ENCODE assay signal across 9 mouse cellular contexts in the genomic region with DNA sequence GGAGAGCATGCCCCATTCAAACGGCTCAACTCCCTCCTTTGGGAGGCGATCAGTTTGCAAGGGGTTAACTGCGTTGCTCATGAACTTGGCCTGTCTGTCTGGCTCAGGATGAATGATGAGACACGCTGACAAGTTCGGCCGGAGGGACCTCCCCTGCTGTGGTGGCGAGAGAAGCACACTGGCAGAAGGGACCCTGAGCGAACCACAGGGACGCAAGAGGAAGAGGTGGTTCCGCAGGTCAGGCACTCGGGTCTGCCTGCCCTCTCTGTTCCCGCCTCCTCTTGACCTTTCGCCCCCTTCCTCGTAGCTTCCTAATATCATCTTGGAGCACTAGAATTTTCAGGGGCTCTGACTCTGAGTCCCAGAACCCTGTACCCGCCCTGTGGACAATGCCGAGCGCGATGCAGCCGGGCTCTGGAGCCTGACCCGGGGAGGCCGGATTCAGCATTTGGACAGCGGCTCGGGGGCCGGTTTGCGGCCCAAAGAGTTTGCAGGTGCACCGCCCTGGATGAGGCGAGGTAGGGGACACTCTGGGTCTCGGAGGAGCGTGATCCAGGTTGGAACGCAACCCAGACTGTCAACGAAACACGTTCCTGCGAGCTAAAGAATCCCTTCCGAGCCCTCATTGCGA. TPM values are rescaled to one million over a fixed set of nuclear protein-coding genes. Genes with fewer than 3 reads are reported as not detected.
DNase-seq lines count a peak whose midpoint lies in the region; ATAC-seq and TF ChIP-seq lines count a peak whose summit lies in the region.
"Had no signal": no experiment of that assay in that cellular context is flagged by ENCODE, and none has a peak within 500 bp of the region (broad histone marks: within the 10 kb centered on the region; RNA-seq: fewer than 3 reads in every experiment).

No protein-coding gene starts in this region.

- ATAC-seq in forebrain, postnatal 0 days = no peak
- ATAC-seq in liver, embryonic 13.5 days (ENCODE audit: low read depth) = no peak
- ATAC-seq in neural tube, embryonic 13.5 days (ENCODE audit: low read depth) = peak; percentile 2; the same call in 1 of the 2 replicates

- TF ChIP-seq CTCF in forebrain, postnatal 0 days (IDR thresholded peaks at IDR 0.05; ENCODE audit: low read depth) = no peak

- H3K4me3 ChIP-seq in heart, embryonic 10.5 days = no peak overlapping the region
- peak overlapping the region; percentile 1 to 47; a peak in 2 of 4 replicates for H3K4me3 ChIP-seq in ES-E14 (ENCODE audit: insufficient read depth in 1 of 2, low read depth in 1 of 2, low read length in 2 of 2, poor library complexity in 1 of 2, severe bottlenecking in 1 of 2)
- peak overlapping the region; percentile 92 for H3K4me3 ChIP-seq in forebrain, postnatal 0 days (ENCODE audit: low read depth, low read length)
- H3K4me3 ChIP-seq in liver, embryonic 13.5 days (replicated peaks) = no peak overlapping the region
- H3K4me3 ChIP-seq in neural tube, embryonic 13.5 days = peak overlapping the region; percentile 89
- H3K4me3 ChIP-seq: heart, adult 2 months had no signal

- H3K4me2 ChIP-seq in forebrain, postnatal 0 days (ENCODE audit: low read depth) = peak overlapping the region; percentile 95
- no peak overlapping the region for H3K4me2 ChIP-seq in liver, embryonic 13.5 days
- H3K4me2 ChIP-seq in neural tube, embryonic 13.5 days = peak overlapping the region; percentile 89

- DNase-seq in heart, postnatal 4 days = peak; percentile 77
- no peak for DNase-seq in heart, embryonic 10.5 days (ENCODE audit: low spot score)
- DNase-seq in ES-E14 (ENCODE audit: low read depth, low spot score) = no peak
- DNase-seq in cerebellum, adult 11-12 months = peak; percentile 80
- peak; percentile 70 for DNase-seq in forebrain, postnatal 0 days
- peak; percentile 11 for DNase-seq in liver, embryonic 13.5 days
- DNase-seq in frontal cortex, postnatal 25 days (ENCODE audit: low spot score in 2 of 2) = no peak

- H3K4me1 ChIP-seq in heart, embryonic 10.5 days = peaks cover 20% of the 10 kb centered on the region
- peaks cover 0 to 9% of the 10 kb centered on the region in 2 experiments; a peak in 1 of 4 replicates for H3K4me1 ChIP-seq in ES-E14 (ENCODE audit: control insufficient read depth in 2 of 2, insufficient read depth in 2 of 2, low read length in 2 of 2, poor library complexity in 1 of 2)
- H3K4me1 ChIP-seq in forebrain, postnatal 0 days (ENCODE audit: insufficient read depth) = peaks cover 18% of the 10 kb centered on the region; the same call in 1 of the 2 replicates
- H3K4me1 ChIP-seq in liver, embryonic 13.5 days (replicated peaks) = no peaks in the 10 kb centered on the region
- peaks cover 57% of the 10 kb centered on the region for H3K4me1 ChIP-seq in neural tube, embryonic 13.5 days (replicated peaks)

- no peaks in the 10 kb centered on the region for H3K36me3 ChIP-seq in heart, embryonic 10.5 days
- H3K36me3 ChIP-seq in ES-E14 (ENCODE audit: control insufficient read depth, insufficient read depth, low read length, poor library complexity, severe bottlenecking) = no peaks in the 10 kb centered on the region
- H3K36me3 ChIP-seq in forebrain, postnatal 0 days (ENCODE audit: insufficient read depth) = no peaks in the 10 kb centered on the region
- no peaks in the 10 kb centered on the region for H3K36me3 ChIP-seq in liver, embryonic 13.5 days
- H3K36me3 ChIP-seq in neural tube, embryonic 13.5 days = no peaks in the 10 kb centered on the region

- H3K9ac ChIP-seq in ES-E14 (ENCODE audit: insufficient read depth, low read depth, low read length, poor library complexity, severe bottlenecking) = no peak overlapping the region
- peak overlapping the region; percentile 100 for H3K9ac ChIP-seq in forebrain, postnatal 0 days
- H3K9ac ChIP-seq in liver, embryonic 13.5 days = no peak overlapping the region
- peak overlapping the region; percentile 100 for H3K9ac ChIP-seq in neural tube, embryonic 13.5 days

- H3K27ac ChIP-seq in heart, embryonic 10.5 days = no peak overlapping the region
- H3K27ac ChIP-seq in ES-E14 (ENCODE audit: insufficient read depth, low read depth, low read length, poor library complexity, severe bottlenecking) = no peak overlapping the region
- H3K27ac ChIP-seq in forebrain, postnatal 0 days (ENCODE audit: low read depth, low read length) = peak overlapping the region; percentile 98
- H3K27ac ChIP-seq in liver, embryonic 13.5 days = no peak overlapping the region
- H3K27ac ChIP-seq in neural tube, embryonic 13.5 days (replicated peaks) = peak overlapping the region; percentile 99
- H3K27ac ChIP-seq: heart, adult 2 months had no signal

- H3K9me3 ChIP-seq in heart, embryonic 10.5 days = no peaks in the 10 kb centered on the region
- H3K9me3 ChIP-seq in ES-E14 (ENCODE audit: control insufficient read depth, insufficient read depth, low read depth, low read length) = no peaks in the 10 kb centered on the region
- H3K9me3 ChIP-seq in forebrain, postnatal 0 days (ENCODE audit: low read length) = no peaks in the 10 kb centered on the region
- H3K9me3 ChIP-seq in liver, embryonic 13.5 days (replicated peaks) = no peaks in the 10 kb centered on the region
- H3K9me3 ChIP-seq in neural tube, embryonic 13.5 days = no peaks in the 10 kb centered on the region

- H3K27me3 ChIP-seq in heart, embryonic 10.5 days (ENCODE audit: insufficient read depth, poor library complexity, severe bottlenecking) = peaks cover 100% of the 10 kb centered on the region
- no peaks in the 10 kb centered on the region for H3K27me3 ChIP-seq in forebrain, postnatal 0 days (ENCODE audit: insufficient read depth, low read length)
- peaks cover 99% of the 10 kb centered on the region for H3K27me3 ChIP-seq in liver, embryonic 13.5 days
- peaks cover 74% of the 10 kb centered on the region for H3K27me3 ChIP-seq in neural tube, embryonic 13.5 days

- in situ Hi-C loops in ES-E14 (cut with MboI; ENCODE audit: low sequenced_read_pairs in 2 of 2, unreplicated experiment in 2 of 2) = loop anchor here (5.0 to 10.0 kb wide), 2 partner anchors 38 to 96 kb away; no protein-coding TSS in a partner anchor

- 2% methylated on average over 35 of the region's 35 CpGs for WGBS in heart, embryonic 10.5 days
- 2% methylated on average over 35 of the region's 35 CpGs for WGBS in forebrain, postnatal 0 days
- WGBS in liver, embryonic 13.5 days (ENCODE audit: insufficient replicate concordance) = 2% methylated on average over 35 of the region's 35 CpGs
- WGBS in neural tube, embryonic 13.5 days = under 1% methylated on average over 35 of the region's 35 CpGs

TF ChIP-seq in ES-E14, 5 proteins besides CTCF, POLR2A, EP300 and RAD21:
- TF ChIP-seq ZC3H11A (IDR thresholded peaks at IDR 0.05; ENCODE audit: borderline replicate concordance, low read depth, low read length) (no peak), HCFC1 (IDR thresholded peaks at IDR 0.05; ENCODE audit: borderline replicate concordance, insufficient read depth, low read length) (no peak), CHD2 (IDR thresholded peaks at IDR 0.05; ENCODE audit: low read depth, low read length) (no peak), ZNF384 (IDR thresholded peaks at IDR 0.05; ENCODE audit: low read depth, low read length) (no peak), MAFK (IDR thresholded peaks at IDR 0.05; ENCODE audit: insufficient read depth, low read depth, low read length) (no peak)

RNA-seq across cellular contexts. Expression of a gene that starts 32.9 kb away (rescaled TPM):
- 10 to 100 TPM; 55.9 to 61.3 TPM for total RNA-seq in heart, postnatal 4 days (2021)
- 33.2 and 43.3 TPM in 2 replicates for polyA plus RNA-seq in heart, embryonic 10.5 days (2016; fragmentation: Nextera tagmentation; extraction: Ambion mirVana)
- 163 and 240 TPM in 2 replicates for total RNA-seq in ES-E14 (2012; rRNA removed)
- 51.1 and 52.9 TPM in 2 replicates for total RNA-seq in forebrain, postnatal 0 days (2014; rRNA removed)
- 17.4 and 19.4 TPM in 2 replicates for polyA plus RNA-seq in forebrain, postnatal 0 days (2015; fragmentation: Nextera tagmentation; extraction: Ambion mirVana)
- 15.4 and 18.5 TPM in 2 replicates for polyA plus RNA-seq in liver, embryonic 13.5 days (2015; fragmentation: Nextera tagmentation; extraction: Ambion mirVana)
- polyA plus RNA-seq in neural tube, embryonic 13.5 days (2015; fragmentation: Nextera tagmentation; extraction: Ambion mirVana) = 28.2 and 28.6 TPM in 2 replicates

Comparison
In these comparisons a context has a peak if more than half of its experiments do, and no peak if none do; other contexts are left out.
1. DNase-seq: peak in heart, postnatal 4 days (single experiment), cerebellum, adult 11-12 months (single experiment), forebrain, postnatal 0 days (single experiment) and liver, embryonic 13.5 days (single experiment); none in heart, embryonic 10.5 days (single experiment), ES-E14 (single experiment) and frontal cortex, postnatal 25 days (0 of 2).
2. H3K27ac ChIP-seq: peak in forebrain, postnatal 0 days (single experiment) and neural tube, embryonic 13.5 days (single experiment); none in heart, embryonic 10.5 days (single experiment), ES-E14 (single experiment) and liver, embryonic 13.5 days (single experiment).
3. H3K4me3 ChIP-seq: peak in ES-E14 (2 of 2), forebrain, postnatal 0 days (single experiment) and neural tube, embryonic 13.5 days (single experiment); none in heart, embryonic 10.5 days (single experiment) and liver, embryonic 13.5 days (single experiment).
4. H3K9ac ChIP-seq: peak in forebrain, postnatal 0 days (single experiment) and neural tube, embryonic 13.5 days (single experiment); none in ES-E14 (single experiment) and liver, embryonic 13.5 days (single experiment).